Mouse (Mus musculus): ENCODE measurements at regions not wholly inside any gene's neighbourhood (a gene's known extent, or its start where the extent isn't known, plus 50 kb on each side); places are given as distances from the start of the nearest gene placed in this dataset.

DNA sequence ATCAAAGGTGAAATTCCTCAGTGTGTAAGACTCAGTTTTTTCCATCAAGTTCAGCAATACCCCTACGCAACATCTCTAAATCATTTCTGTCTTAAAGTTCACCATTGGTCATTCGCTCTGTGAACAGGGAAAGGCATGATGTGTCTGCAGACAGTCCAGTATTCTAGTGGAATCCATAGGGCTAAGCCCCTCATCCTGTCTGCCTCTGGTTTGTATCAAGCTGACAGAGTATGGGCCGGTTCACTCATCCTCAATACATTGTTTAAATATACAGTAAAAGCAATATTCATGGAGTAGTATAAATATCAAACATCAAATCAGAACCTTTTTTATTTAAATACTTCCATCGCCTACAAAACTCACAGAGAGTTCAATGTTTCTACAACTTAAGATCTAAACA, 152.9 kb upstream of the Paip1 start:
- TF ChIP-seq CTCF (conservative IDR thresholded peaks at IDR 0.05 in 1 of 2, IDR thresholded peaks at IDR 0.05 in 1 of 2; ENCODE audit: low read depth in 2 of 2, low read length in 2 of 2) (no peak), ZKSCAN1 (IDR thresholded peaks at IDR 0.05; ENCODE audit: borderline replicate concordance, low read depth, low read length) (no peak), SMC3 (IDR thresholded peaks at IDR 0.05; ENCODE audit: low read depth, low read length) (no peak), NRF1 (IDR thresholded peaks at IDR 0.05; ENCODE audit: low read depth, low read length) (no peak), POLR2A (IDR thresholded peaks at IDR 0.05; ENCODE audit: low read depth, low read length) (no peak), EP300 (IDR thresholded peaks at IDR 0.05; ENCODE audit: low read length) (no peak), HCFC1 (IDR thresholded peaks at IDR 0.05; ENCODE audit: low read depth, low read length) (no peak), NELFE (IDR thresholded peaks at IDR 0.05; ENCODE audit: low read depth, low read length) (no peak), USF1 (IDR thresholded peaks at IDR 0.05; ENCODE audit: low read depth, low read length) (no peak), UBTF (IDR thresholded peaks at IDR 0.05; ENCODE audit: low read depth, low read length) (no peak), ELF1 (IDR thresholded peaks at IDR 0.05; ENCODE audit: low read depth, low read length) (no peak), TCF12 (IDR thresholded peaks at IDR 0.05; ENCODE audit: low read depth, low read length) (no peak), MAX (IDR thresholded peaks at IDR 0.05; ENCODE audit: low read length) (no peak), MAFK (IDR thresholded peaks at IDR 0.05; ENCODE audit: insufficient replicate concordance, low read length) (no peak)
